Mouse (Mus musculus) embryonic facial prominence, embryonic 11.5 days (tissue): ENCODE data around the gene Baiap3. TPM values are rescaled to one million over a fixed set of nuclear protein-coding genes. Genes with fewer than 3 reads are reported as not detected.
"Not testable (repeated sequence)": the region's sequence is repeated elsewhere in the genome, so short reads cannot be mapped to it uniquely, and the experiment has no call there.

Experiments used
- ATAC-seq: fragments of 200-750 bp; cut with Nextera tagmentation; replicated peaks from 2 replicates; pipeline ENCODE4 v1.8.0; 2017; ENCODE audit warnings: low read depth; ENCODE audit not compliant: insufficient number of reproducible peaks, low FRiP score, low TSS enrichment
- DNase-seq: peaks from one replicate; pipeline ENCODE4 v3.0.0-alpha.2; 2015; ENCODE audit warnings: low spot score
- H3K27ac ChIP-seq: fragments of 300-500 bp; sonication (generic); replicated peaks from 2 replicates; pipeline ENCODE4 v1.5.1; 2014; ENCODE audit warnings: mild to moderate bottlenecking, low read depth, low read length, control low read depth
- H3K27me3 ChIP-seq: fragments of 300-500 bp; sonication (generic); 2 replicates; pipeline ENCODE4 v1.6.1; 2014; ENCODE audit warnings: mild to moderate bottlenecking, low read length, moderate library complexity, mixed read lengths; ENCODE audit not compliant: control insufficient read depth, insufficient read depth
- H3K36me3 ChIP-seq: fragments of 300-500 bp; sonication (generic); replicated peaks from 2 replicates; pipeline ENCODE4 v1.6.1; 2014; ENCODE audit warnings: low read depth, mild to moderate bottlenecking, low read length, moderate library complexity, mixed read lengths; ENCODE audit not compliant: control insufficient read depth, insufficient read depth
- H3K4me1 ChIP-seq: fragments of 300-500 bp; sonication (generic); 2 replicates; pipeline ENCODE4 v1.6.1; 2014; ENCODE audit warnings: low read length, mixed read lengths; ENCODE audit not compliant: control insufficient read depth, insufficient read depth
- H3K4me2 ChIP-seq: fragments of 300-500 bp; sonication (generic); 2 replicates; pipeline ENCODE4 v1.6.1; 2014; ENCODE audit warnings: low read depth, mild to moderate bottlenecking, control low read depth, low read length, moderate library complexity
- H3K4me3 ChIP-seq: fragments of 300-500 bp; sonication (generic); 2 replicates; pipeline ENCODE4 v1.5.1; 2014; ENCODE audit warnings: low read depth, low read length, control low read depth
- H3K9ac ChIP-seq: fragments of 300-500 bp; sonication (generic); replicated peaks from 2 replicates; pipeline ENCODE4 v1.6.1; 2014; ENCODE audit warnings: mild to moderate bottlenecking, control low read depth, low read length
- H3K9me3 ChIP-seq: fragments of 300-500 bp; sonication (generic); replicated peaks from 2 replicates; pipeline ENCODE4 v1.6.1; 2016; ENCODE audit warnings: mild to moderate bottlenecking, low read length, inconsistent platforms, mixed read lengths; ENCODE audit not compliant: control insufficient read depth
- WGBS: fragments of 180-500 bp; shearing (Covaris S2); extraction: QIAGEN DNeasy Blood & Tissue Kit; methylation state at CpG from one replicate; pipeline ENCODE4 v1.1.7; 2014; 5-methylcytosine and 5-hydroxymethylcytosine counted together
- polyA plus RNA-seq: library from polyadenylated mRNA; unstranded; fragments of >200 nt; fragmentation: Nextera tagmentation; extraction: Ambion mirVana; gene quantifications from 2 replicates; pipeline ENCODE4 v1.2.1, GENCODE M21; 2014

Baiap3 gene
- polyA plus RNA-seq, 1 experiment from 2014 or later: 0.66 TPM

GRCm38 (mm10) chr17:25239695-25240636, 16.2 kb downstream of the Baiap3 start, which contains the start of the genes Gnptg and Tsr3:
Gene Gnptg (minus strand): TSS chr17:25240124.
Gene Tsr3 (plus strand): TSS chr17:25240170.
- peak; percentile 49; the same call in 1 of the 2 replicates for ATAC-seq
- peak within 1 kb of the TSS; percentile 82 for H3K9ac ChIP-seq
- H3K36me3 ChIP-seq: peaks cover 9% of the 10 kb centered on the region
- H3K4me3 ChIP-seq: peak within 1 kb of the TSS; percentile 69
- H3K9me3 ChIP-seq: no peaks in the 10 kb centered on the region
- peak; percentile 95 for DNase-seq
- H3K27ac ChIP-seq: peak within 1 kb of the TSS; percentile 70
- WGBS: under 1% methylated on average over 80 of the region's 80 CpGs
- H3K4me2 ChIP-seq: peak within 1 kb of the TSS; percentile 85
- H3K27me3 ChIP-seq: no peaks in the 10 kb centered on the region
- H3K4me1 ChIP-seq: peaks cover 4% of the 10 kb centered on the region

GRCm38 (mm10) chr17:25235635-25236034, 20.5 kb downstream of the Baiap3 start:
- H3K9me3 ChIP-seq: no peaks in the 10 kb centered on the region
- H3K4me3 ChIP-seq: no peak overlapping the region
- no peak for ATAC-seq
- no peak overlapping the region for H3K27ac ChIP-seq
- peaks cover 3% of the 10 kb centered on the region for H3K36me3 ChIP-seq
- no peak for DNase-seq
- WGBS: 87% methylated on average over 9 of the region's 9 CpGs
- no peaks in the 10 kb centered on the region for H3K27me3 ChIP-seq
- H3K4me1 ChIP-seq: no peaks in the 10 kb centered on the region
- no peak overlapping the region for H3K4me2 ChIP-seq
- H3K9ac ChIP-seq: no peak overlapping the region

GRCm38 (mm10) chr17:25231621-25232020, 24.5 kb downstream of the Baiap3 start:
- not testable (repeated sequence) for H3K9me3 ChIP-seq, DNase-seq, H3K27me3 ChIP-seq, H3K4me1 ChIP-seq, H3K4me2 ChIP-seq, H3K9ac ChIP-seq, H3K27ac ChIP-seq, H3K4me3 ChIP-seq, H3K36me3 ChIP-seq
- ATAC-seq: peak; percentile 61; the same call in 1 of the 2 replicates
- 97% methylated on average over 4 of the region's 11 CpGs for WGBS

- no peak for DNase-seq
These were observed 25.5 kb downstream of the Baiap3 start for GRCm38 (mm10) chr17:25230700-25231099.

DNA sequence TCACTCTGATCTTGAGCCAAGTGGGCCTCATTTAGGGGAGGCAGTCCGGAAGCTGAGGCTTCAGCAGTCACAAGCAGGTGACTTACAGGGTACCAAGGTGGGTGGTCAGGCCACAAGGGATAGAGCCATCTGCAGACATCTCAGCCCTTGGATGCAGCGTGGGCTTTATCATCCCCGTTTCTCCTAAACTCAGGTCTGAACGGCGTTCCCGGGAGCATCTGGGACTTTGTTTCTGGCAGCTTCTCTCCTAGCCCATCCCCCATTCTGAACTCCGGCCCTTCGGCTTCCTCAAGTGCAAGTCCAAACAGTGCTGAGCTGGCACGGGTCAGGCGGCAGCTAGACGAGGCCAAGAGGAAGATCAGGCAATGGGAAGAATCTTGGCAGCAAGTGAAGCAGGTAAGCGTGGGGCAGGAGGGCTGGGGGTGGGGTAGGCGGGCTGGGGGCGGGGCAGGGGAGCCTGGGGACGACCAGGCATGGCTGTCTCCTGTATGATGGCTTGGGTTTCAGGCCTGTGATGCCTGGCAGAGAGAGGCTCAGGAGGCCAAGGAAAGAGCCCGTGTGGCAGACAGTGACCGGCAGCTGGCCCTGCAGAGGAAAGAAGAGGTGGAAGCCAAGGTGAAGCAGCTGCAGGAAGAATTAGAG, 26.0 kb downstream of the Baiap3 start:
- H3K4me3 ChIP-seq, H3K9ac ChIP-seq, H3K27ac ChIP-seq, ATAC-seq, H3K36me3 ChIP-seq, H3K4me2 ChIP-seq, H3K27me3 ChIP-seq, DNase-seq, H3K9me3 ChIP-seq, H3K4me1 ChIP-seq: not testable (repeated sequence)
- 88% methylated on average over 11 of the region's 17 CpGs for WGBS

More at GRCm38 (mm10) chr17:25230700-25231099, 25.5 kb downstream of the Baiap3 start:
- Histone ChIP-seq H3K9me3 (no peaks in the 10 kb centered on the region), H3K27ac (no peak overlapping the region), H3K4me2 (no peak overlapping the region), H3K36me3 (peaks cover 3% of the 10 kb centered on the region), H3K4me3 (no peak overlapping the region), H3K4me1 (no peaks in the 10 kb centered on the region), H3K27me3 (no peaks in the 10 kb centered on the region), H3K9ac (no peak overlapping the region)
- ATAC-seq: no peak
- WGBS: 92% methylated on average over 3 of the region's 3 CpGs

- Histone ChIP-seq H3K4me2 (no peak overlapping the region), H3K36me3 (no peaks in the 10 kb centered on the region), H3K27me3 (no peaks in the 10 kb centered on the region), H3K9ac (no peak overlapping the region), H3K4me1 (no peaks in the 10 kb centered on the region), H3K9me3 (no peaks in the 10 kb centered on the region), H3K27ac (no peak overlapping the region), H3K4me3 (no peak overlapping the region)
- ATAC-seq (no peak), DNase-seq (no peak)
- 94% methylated on average over 5 of the region's 5 CpGs for WGBS
These were observed 28.2 kb downstream of the Baiap3 start for GRCm38 (mm10) chr17:25227991-25228390.

DNA sequence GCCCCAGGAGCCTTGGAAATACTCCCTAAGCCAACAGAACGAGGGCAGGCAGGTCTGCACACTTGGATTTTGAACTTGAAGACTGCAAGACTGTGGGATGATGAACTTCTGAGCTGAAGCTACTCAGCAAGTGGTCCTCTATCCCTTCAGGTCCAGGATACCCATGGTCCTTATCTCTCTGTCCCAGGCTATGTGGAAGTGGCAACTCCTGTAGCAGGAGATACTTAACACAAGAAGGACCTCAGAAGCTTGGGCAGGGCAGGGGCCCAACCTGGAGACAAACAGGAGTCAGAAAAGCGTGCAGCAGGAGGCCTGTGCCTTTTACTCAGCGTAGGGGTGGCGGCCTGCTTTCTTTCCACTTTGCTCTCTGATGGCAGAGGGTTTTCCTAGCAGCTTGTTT, 30.5 kb downstream of the Baiap3 start:
- H3K4me3 ChIP-seq: no peak overlapping the region
- DNase-seq: no peak
- H3K36me3 ChIP-seq: no peaks in the 10 kb centered on the region
- no peak overlapping the region for H3K27ac ChIP-seq
- 89% methylated on average over 4 of the region's 4 CpGs for WGBS
- no peaks in the 10 kb centered on the region for H3K4me1 ChIP-seq
- H3K4me2 ChIP-seq: no peak overlapping the region
- no peaks in the 10 kb centered on the region for H3K27me3 ChIP-seq
- no peak for ATAC-seq
- no peak overlapping the region for H3K9ac ChIP-seq
- H3K9me3 ChIP-seq: no peaks in the 10 kb centered on the region
